Mouse (Mus musculus): ENCODE measurements around the gene Mrpl43. TPM values are rescaled to one million over a fixed set of nuclear protein-coding genes. Genes with fewer than 3 reads are reported as not detected.

The Mrpl43 gene
- polyA plus RNA-seq (2014; fragmentation: Nextera tagmentation; extraction: Ambion mirVana) = 77.8 and 92.4 TPM in 2 replicates

DNA sequence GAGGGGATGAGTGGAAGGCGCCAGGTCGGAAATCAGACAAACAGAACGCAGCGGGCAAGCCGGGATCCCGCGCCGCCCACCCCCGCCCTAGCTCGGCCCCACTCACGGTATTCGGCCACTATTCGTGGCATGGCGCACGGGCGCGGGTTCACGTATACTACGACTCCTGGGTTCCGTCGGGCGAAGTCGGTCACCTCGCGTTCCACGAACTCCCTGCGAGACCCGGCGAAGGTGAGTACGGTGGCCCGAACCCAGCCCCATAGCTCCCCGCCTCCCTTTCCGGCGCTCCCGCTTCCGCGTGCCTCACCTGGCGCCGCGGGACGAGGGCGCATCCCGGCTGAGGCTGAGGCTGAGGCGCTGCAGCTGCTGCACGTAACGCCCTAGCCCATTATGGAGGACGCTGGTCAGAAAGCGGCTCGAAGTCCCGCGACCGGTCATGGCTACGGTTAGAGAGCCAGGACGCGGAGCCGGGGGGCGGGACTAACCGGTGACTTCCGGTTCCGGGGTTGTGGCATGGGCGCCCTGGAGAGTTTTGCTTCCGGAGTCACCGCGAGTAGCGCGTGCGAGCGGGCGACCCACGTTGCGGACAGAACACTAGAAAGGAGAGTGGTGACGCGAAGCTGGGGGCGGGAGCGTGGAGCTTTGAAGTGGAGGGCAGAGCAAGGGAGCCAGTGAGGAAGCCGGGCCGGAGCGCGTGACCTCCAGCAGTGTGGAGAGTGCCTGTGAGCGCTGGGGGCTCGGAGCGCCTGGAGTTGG lies at the start of gene Mrpl43:
Gene Mrpl43, minus strand, starts transcription at position 486 of the 756 bp plus-strand sequence.
- under 1% methylated on average over 82 of the region's 82 CpGs for WGBS
- Histone ChIP-seq H3K36me3 (ENCODE audit: control insufficient read depth, insufficient read depth, low read length) (peaks cover 50% of the 10 kb centered on the region), H3K9me3 (ENCODE audit: control insufficient read depth, low read length) (no peaks in the 10 kb centered on the region), H3K4me1 (ENCODE audit: control insufficient read depth, insufficient read depth, low read length) (peaks cover 18% of the 10 kb centered on the region), H3K27ac (replicated peaks; ENCODE audit: low read depth, low read length) (peak within 1 kb of the TSS; percentile 77), H3K4me2 (ENCODE audit: low read length) (peak within 1 kb of the TSS; percentile 95), H3K4me3 (replicated peaks; ENCODE audit: low read depth, low read length) (peak within 1 kb of the TSS; percentile 92), H3K27me3 (ENCODE audit: control insufficient read depth, insufficient read depth, low read length) (no peaks in the 10 kb centered on the region), H3K9ac (replicated peaks; ENCODE audit: low read length) (peak within 1 kb of the TSS; percentile 76)
- DNase-seq (peak; percentile 96), ATAC-seq (ENCODE audit: low FRiP score, low TSS enrichment) (peak; percentile 91)

DNA sequence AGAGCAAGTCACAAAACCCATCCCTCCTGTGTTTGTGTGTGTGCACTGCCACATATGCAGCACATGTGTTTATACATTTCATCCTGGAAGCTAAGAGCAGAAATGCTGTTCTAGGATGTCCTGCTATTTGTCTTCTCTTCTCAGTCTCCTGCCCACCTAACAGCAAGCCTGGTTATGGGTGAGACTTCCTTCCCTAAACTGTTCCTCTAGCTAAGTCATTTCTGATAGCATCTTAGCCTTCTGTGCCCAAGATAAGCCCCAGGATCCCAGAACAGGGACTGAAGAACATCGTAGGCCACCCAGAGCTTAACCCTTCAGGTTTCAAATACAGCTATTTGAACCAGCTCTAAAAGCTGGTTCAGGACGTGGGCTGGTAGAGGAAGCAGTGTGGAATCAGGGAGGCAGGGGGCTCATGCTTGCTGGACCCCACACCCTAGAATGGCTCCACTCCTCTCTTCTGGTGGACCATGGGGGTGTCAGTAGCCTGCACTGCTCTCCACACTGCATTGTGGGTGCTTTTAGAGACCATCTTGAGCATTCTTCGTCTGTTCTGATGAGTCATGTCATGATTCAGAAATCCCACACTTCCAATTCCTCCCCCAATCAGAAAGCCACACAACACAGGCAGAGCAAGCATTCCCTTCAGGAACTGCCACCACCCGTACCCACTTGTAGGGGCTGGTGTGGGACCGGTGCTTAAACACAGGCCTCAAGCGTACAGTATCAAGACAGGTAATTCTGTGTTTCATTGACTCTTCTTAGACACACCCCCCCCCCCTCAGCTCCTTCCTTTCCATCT lies 48.8 kb upstream of the Mrpl43 start:
- H3K36me3 ChIP-seq (ENCODE audit: control insufficient read depth, insufficient read depth, low read length) = peaks cover 50% of the 10 kb centered on the region
- H3K4me2 ChIP-seq (ENCODE audit: low read length) = no peak overlapping the region
- DNase-seq = no peak
- no peak overlapping the region for H3K4me3 ChIP-seq (replicated peaks; ENCODE audit: low read depth, low read length)
- WGBS = 83% methylated on average over 6 of the region's 6 CpGs
- H3K9me3 ChIP-seq (ENCODE audit: control insufficient read depth, low read length) = no peaks in the 10 kb centered on the region
- H3K27me3 ChIP-seq (ENCODE audit: control insufficient read depth, insufficient read depth, low read length) = no peaks in the 10 kb centered on the region
- H3K4me1 ChIP-seq (ENCODE audit: control insufficient read depth, insufficient read depth, low read length) = peaks cover 19% of the 10 kb centered on the region
- no peak overlapping the region for H3K9ac ChIP-seq (replicated peaks; ENCODE audit: low read length)
- ATAC-seq (ENCODE audit: low FRiP score, low TSS enrichment) = no peak
- H3K27ac ChIP-seq (replicated peaks; ENCODE audit: low read depth, low read length) = no peak overlapping the region

DNA sequence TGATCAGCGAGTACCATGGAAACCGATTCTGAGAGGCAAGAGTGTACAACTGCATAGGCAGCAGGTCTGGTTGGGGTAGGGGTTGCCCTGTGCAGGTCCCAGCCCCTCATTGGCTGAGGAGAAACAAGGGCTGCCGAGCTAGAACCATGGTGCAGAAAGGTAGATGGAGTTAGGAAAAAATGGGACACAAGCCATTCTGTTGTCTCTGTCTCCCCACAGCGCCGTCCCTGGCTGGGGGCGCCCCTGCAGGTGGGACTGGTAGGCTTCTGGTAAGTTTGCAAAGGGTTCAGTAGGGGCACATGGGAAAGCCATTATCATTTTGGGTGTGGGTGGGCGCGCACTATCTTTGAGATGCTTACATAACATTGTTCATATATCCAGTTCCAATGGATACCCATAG lies 47.2 kb upstream of the Mrpl43 start:
- no peak for DNase-seq
- WGBS = 88% methylated on average over 8 of the region's 8 CpGs
- H3K9me3 ChIP-seq (ENCODE audit: control insufficient read depth, low read length) = no peaks in the 10 kb centered on the region
- peaks cover 59% of the 10 kb centered on the region for H3K36me3 ChIP-seq (ENCODE audit: control insufficient read depth, insufficient read depth, low read length)
- peaks cover 31% of the 10 kb centered on the region for H3K4me1 ChIP-seq (ENCODE audit: control insufficient read depth, insufficient read depth, low read length)
- H3K27me3 ChIP-seq (ENCODE audit: control insufficient read depth, insufficient read depth, low read length) = no peaks in the 10 kb centered on the region
- no peak for ATAC-seq (ENCODE audit: low FRiP score, low TSS enrichment)
- H3K9ac ChIP-seq (replicated peaks; ENCODE audit: low read length) = no peak overlapping the region
- no peak overlapping the region for H3K4me3 ChIP-seq (replicated peaks; ENCODE audit: low read depth, low read length)
- H3K4me2 ChIP-seq (ENCODE audit: low read length) = no peak overlapping the region
- H3K27ac ChIP-seq (replicated peaks; ENCODE audit: low read depth, low read length) = no peak overlapping the region

DNA sequence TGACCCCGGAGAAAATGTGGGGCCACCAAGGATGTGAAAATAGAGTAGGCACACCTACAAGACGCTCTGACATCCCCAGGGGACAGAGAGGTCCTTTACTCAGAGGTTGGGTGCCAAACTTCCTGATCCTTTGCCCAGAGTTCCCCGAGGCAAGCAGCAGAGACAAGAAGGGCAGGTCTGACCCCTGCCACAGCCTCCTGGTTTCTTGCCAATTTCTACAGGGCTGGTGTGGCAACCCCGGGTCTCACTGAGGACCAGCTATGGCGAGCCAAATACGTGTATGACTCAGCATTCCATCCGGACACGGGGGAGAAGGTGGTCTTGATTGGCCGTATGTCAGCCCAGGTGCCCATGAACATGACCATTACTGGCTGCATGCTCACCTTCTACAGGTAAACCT lies 43.3 kb upstream of the Mrpl43 start:
- H3K9ac ChIP-seq (replicated peaks; ENCODE audit: low read length) = peak overlapping the region; percentile 66; the same call in 1 of the 2 replicates
- peak overlapping the region; percentile 85 for H3K4me2 ChIP-seq (ENCODE audit: low read length)
- no peak for ATAC-seq (ENCODE audit: low FRiP score, low TSS enrichment)

DNA sequence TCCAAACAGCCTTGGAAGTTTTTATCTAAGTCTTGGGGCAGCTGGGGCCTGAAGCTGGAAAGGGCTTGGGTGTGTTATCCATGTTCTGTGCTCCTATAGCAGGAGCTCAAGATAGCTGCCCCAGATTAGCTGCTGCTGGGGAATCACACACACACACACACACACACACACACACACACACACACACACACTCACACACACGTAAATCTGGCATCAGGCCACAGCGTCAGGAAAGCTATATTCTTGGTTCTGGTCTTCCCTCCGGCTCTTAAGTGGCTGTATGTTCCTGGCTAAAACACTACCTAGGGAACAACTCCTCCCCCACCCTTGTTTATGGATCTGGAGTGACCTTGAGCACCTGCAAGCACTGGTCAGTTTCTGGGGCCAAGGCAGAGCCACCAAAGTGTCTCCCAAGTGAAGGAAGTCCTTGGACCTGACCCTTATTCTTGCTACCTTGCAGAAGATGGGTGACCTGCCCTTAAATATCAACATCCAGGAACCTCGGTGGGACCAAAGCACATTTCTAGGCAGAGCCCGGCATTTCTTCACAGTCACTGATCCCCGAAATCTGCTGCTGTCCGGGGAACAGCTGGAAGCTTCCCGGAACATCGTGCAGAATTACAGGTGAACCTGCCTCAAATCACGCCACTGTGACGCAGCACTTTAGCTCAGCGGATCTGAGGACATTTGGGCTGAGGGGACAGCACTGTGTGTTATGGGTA lies 42.6 kb upstream of the Mrpl43 start:
- H3K27ac ChIP-seq (replicated peaks; ENCODE audit: low read depth, low read length) = peak overlapping the region; percentile 91
- DNase-seq (no peak), ATAC-seq (ENCODE audit: low FRiP score, low TSS enrichment) (no peak)
- peak overlapping the region; percentile 85 for H3K4me2 ChIP-seq (ENCODE audit: low read length)
- H3K4me1 ChIP-seq (ENCODE audit: control insufficient read depth, insufficient read depth, low read length) = peaks cover 35% of the 10 kb centered on the region
- peaks cover 8% of the 10 kb centered on the region; the same call in 1 of the 2 replicates for H3K27me3 ChIP-seq (ENCODE audit: control insufficient read depth, insufficient read depth, low read length)
- H3K36me3 ChIP-seq (ENCODE audit: control insufficient read depth, insufficient read depth, low read length) = peaks cover 42% of the 10 kb centered on the region
- WGBS = 80% methylated on average over 12 of the region's 12 CpGs
- peak overlapping the region; percentile 49 for H3K4me3 ChIP-seq (replicated peaks; ENCODE audit: low read depth, low read length)
- H3K9ac ChIP-seq (replicated peaks; ENCODE audit: low read length) = peak overlapping the region; percentile 66
- no peaks in the 10 kb centered on the region for H3K9me3 ChIP-seq (ENCODE audit: control insufficient read depth, low read length)

More for the DNA sequence above, 43.3 kb upstream of the Mrpl43 start:
- H3K9me3 ChIP-seq (ENCODE audit: control insufficient read depth, low read length) = no peaks in the 10 kb centered on the region
- no peak overlapping the region for H3K4me3 ChIP-seq (replicated peaks; ENCODE audit: low read depth, low read length)
- peaks cover 8% of the 10 kb centered on the region; the same call in 1 of the 2 replicates for H3K27me3 ChIP-seq (ENCODE audit: control insufficient read depth, insufficient read depth, low read length)
- peaks cover 49% of the 10 kb centered on the region for H3K36me3 ChIP-seq (ENCODE audit: control insufficient read depth, insufficient read depth, low read length)
- H3K27ac ChIP-seq (replicated peaks; ENCODE audit: low read depth, low read length) = no peak overlapping the region
- 84% methylated on average over 9 of the region's 9 CpGs for WGBS
- no peak for DNase-seq
- peaks cover 35% of the 10 kb centered on the region for H3K4me1 ChIP-seq (ENCODE audit: control insufficient read depth, insufficient read depth, low read length)

DNA sequence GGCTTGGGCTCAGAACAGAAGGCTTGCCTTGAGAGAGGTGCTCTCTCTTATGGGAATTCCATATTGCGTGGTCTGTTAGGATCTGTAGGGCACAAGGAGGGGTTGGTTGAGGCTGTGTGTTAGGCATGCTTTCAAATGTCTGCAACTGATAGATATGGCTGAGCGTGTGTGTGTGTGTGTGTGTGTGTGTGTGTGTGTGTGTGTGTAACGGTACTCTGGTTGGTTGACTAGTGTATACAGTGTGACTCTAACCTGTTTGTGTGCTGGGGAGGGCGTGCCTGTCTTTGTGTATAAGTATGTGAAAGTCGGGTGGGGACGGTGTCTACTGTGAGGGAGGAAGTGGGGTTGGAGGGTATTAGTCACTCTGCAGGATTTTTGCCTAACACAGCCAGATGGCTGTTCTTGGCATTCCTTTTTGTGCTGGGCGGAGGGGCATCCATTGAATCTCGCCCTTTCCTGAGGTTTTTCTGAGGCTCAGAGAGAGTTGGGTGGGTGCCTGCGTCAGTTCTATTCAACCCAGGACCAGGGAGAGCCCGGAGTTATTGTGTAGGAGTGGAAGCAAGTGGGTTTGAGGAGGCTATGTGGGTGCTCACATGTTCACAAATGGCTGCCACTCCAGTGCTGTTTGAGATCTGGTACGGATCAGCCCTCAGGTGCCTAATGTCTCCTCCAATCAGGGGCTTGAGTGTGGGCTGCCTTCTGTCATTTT lies 41.8 kb upstream of the Mrpl43 start:
- Histone ChIP-seq H3K4me3 (replicated peaks; ENCODE audit: low read depth, low read length) (peak overlapping the region; percentile 49), H3K27ac (replicated peaks; ENCODE audit: low read depth, low read length) (peak overlapping the region; percentile 91), H3K27me3 (ENCODE audit: control insufficient read depth, insufficient read depth, low read length) (peaks cover 8% of the 10 kb centered on the region; the same call in 1 of the 2 replicates), H3K9ac (replicated peaks; ENCODE audit: low read length) (peak overlapping the region; percentile 66), H3K4me2 (ENCODE audit: low read length) (peak overlapping the region; percentile 85), H3K9me3 (ENCODE audit: control insufficient read depth, low read length) (no peaks in the 10 kb centered on the region), H3K4me1 (ENCODE audit: control insufficient read depth, insufficient read depth, low read length) (peaks cover 35% of the 10 kb centered on the region), H3K36me3 (ENCODE audit: control insufficient read depth, insufficient read depth, low read length) (peaks cover 35% of the 10 kb centered on the region)
- DNase-seq = peak; percentile 55
- no peak; the same call in 1 of the 2 replicates for ATAC-seq (ENCODE audit: low FRiP score, low TSS enrichment)
- WGBS = 42% methylated on average over 11 of the region's 11 CpGs

DNA sequence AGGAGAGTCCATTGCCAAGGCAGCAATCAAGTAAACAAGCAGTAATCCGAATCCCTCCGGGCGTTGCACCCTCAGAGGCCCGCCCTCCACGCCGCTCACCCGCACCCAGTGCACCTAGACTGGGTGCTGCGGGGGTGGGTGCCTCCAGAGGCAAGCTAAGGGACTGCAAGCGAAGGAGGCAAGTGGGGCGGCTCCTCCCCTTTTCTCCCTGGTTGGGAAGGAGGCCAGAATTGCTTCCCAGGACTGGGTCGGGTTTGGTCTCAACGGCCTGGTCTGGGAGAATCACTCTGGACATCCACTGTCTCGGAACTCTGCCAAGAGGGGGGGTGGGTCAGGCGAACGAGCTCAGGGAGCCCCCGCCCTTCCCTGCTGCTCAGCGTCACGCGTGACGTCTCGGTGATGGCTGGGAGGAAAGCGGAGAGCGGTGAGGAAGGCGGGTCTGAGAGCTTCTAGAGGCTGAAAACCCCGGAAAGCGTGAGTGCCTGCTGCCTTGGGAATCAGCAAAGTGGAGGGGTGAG lies 41.2 kb upstream of the Mrpl43 start, which contains the start of gene Sfxn3:
Gene Sfxn3, plus strand, starts transcription at position 87 of the 518 bp plus-strand sequence.
- H3K9ac ChIP-seq (replicated peaks; ENCODE audit: low read length) = peak within 1 kb of the TSS; percentile 66
- no peaks in the 10 kb centered on the region for H3K9me3 ChIP-seq (ENCODE audit: control insufficient read depth, low read length)
- ATAC-seq (ENCODE audit: low FRiP score, low TSS enrichment) (peak; percentile 85), DNase-seq (peak; percentile 93)
- H3K27me3 ChIP-seq (ENCODE audit: control insufficient read depth, insufficient read depth, low read length) = peaks cover 8% of the 10 kb centered on the region; the same call in 1 of the 2 replicates
- peak within 1 kb of the TSS; percentile 91 for H3K27ac ChIP-seq (replicated peaks; ENCODE audit: low read depth, low read length)
- peak within 1 kb of the TSS; percentile 85 for H3K4me2 ChIP-seq (ENCODE audit: low read length)
- peak within 1 kb of the TSS; percentile 49 for H3K4me3 ChIP-seq (replicated peaks; ENCODE audit: low read depth, low read length)
- peaks cover 35% of the 10 kb centered on the region for H3K4me1 ChIP-seq (ENCODE audit: control insufficient read depth, insufficient read depth, low read length)
- under 1% methylated on average over 26 of the region's 26 CpGs for WGBS
- peaks cover 29% of the 10 kb centered on the region for H3K36me3 ChIP-seq (ENCODE audit: control insufficient read depth, insufficient read depth, low read length)

Measured in midbrain, embryonic 14.5 days (tissue).